Mouse (Mus musculus) heart, embryonic 13.5 days (tissue): ENCODE measurements around the gene Hipk4. TPM values are rescaled to one million over a fixed set of nuclear protein-coding genes. Genes with fewer than 3 reads are reported as not detected.

Source experiments
- ATAC-seq: fragments of 200-750 bp; cut with Nextera tagmentation; 2 replicates; pipeline ENCODE4 v1.8.0; 2017; ENCODE audit warnings: moderate TSS enrichment; ENCODE audit not compliant: insufficient number of reproducible peaks, low FRiP score, low TSS enrichment; ENCODE audit errors: extremely low read depth
- H3K27ac ChIP-seq: fragments of 300-500 bp; sonication (generic); replicated peaks from 2 replicates; pipeline ENCODE4 v1.5.1; 2015; ENCODE audit warnings: moderate library complexity, mild to moderate bottlenecking, inconsistent platforms
- H3K27me3 ChIP-seq: fragments of 300-500 bp; sonication (generic); replicated peaks from 2 replicates; pipeline ENCODE4 v1.6.1; 2015; ENCODE audit warnings: mild to moderate bottlenecking, inconsistent platforms
- H3K36me3 ChIP-seq: fragments of 300-500 bp; sonication (generic); 2 replicates; pipeline ENCODE4 v1.6.1; 2015; ENCODE audit warnings: mild to moderate bottlenecking, inconsistent platforms
- H3K4me1 ChIP-seq: fragments of 300-500 bp; sonication (generic); 2 replicates; pipeline ENCODE4 v1.6.1; 2015; ENCODE audit warnings: inconsistent platforms
- H3K4me2 ChIP-seq: fragments of 300-500 bp; sonication (generic); 2 replicates; pipeline ENCODE4 v1.6.1; 2015; ENCODE audit warnings: inconsistent platforms, mild to moderate bottlenecking, moderate library complexity
- H3K4me3 ChIP-seq: fragments of 300-500 bp; sonication (generic); 2 replicates; pipeline ENCODE4 v1.5.1; 2015; ENCODE audit warnings: moderate library complexity, mild to moderate bottlenecking, inconsistent platforms
- H3K9ac ChIP-seq: fragments of 300-500 bp; sonication (generic); 2 replicates; pipeline ENCODE4 v1.6.1; 2015; ENCODE audit warnings: inconsistent platforms, mild to moderate bottlenecking, moderate library complexity
- H3K9me3 ChIP-seq: fragments of 300-500 bp; sonication (generic); 2 replicates; pipeline ENCODE4 v1.6.1; 2016; ENCODE audit warnings: inconsistent platforms
- WGBS: fragments of 180-500 bp; shearing (Covaris S2); methylation state at CpG from one replicate; pipeline ENCODE4 v1.1.7; 2015; ENCODE audit warnings: mixed read lengths; 5-methylcytosine and 5-hydroxymethylcytosine counted together
- polyA plus RNA-seq: library from polyadenylated mRNA; unstranded; fragments of >200 nt; fragmentation: Nextera tagmentation; extraction: Ambion mirVana; gene quantifications from 2 replicates; pipeline ENCODE4 v1.2.1, GENCODE M21; 2015

Gene Hipk4
- polyA plus RNA-seq, 1 experiment from 2014 or later: 0.36 TPM

- Histone ChIP-seq H3K4me1 (peaks cover 22% of the 10 kb centered on the region), H3K9me3 (no peaks in the 10 kb centered on the region), H3K36me3 (no peaks in the 10 kb centered on the region), H3K27me3 (no peaks in the 10 kb centered on the region), H3K4me2 (no peak within 1 kb of the TSS), H3K27ac (no peak within 1 kb of the TSS), H3K4me3 (no peak within 1 kb of the TSS), H3K9ac (no peak within 1 kb of the TSS)
- ATAC-seq: no peak
- WGBS: 55% methylated on average over 3 of the region's 3 CpGs
These were observed 24.0 kb upstream of the Hipk4 start, which contains the start of gene Prx for GRCm38 (mm10) chr7:27499036-27499435. Gene Prx (plus strand): TSS chr7:27499324.

- no peak for ATAC-seq
- peak overlapping the region; percentile 7; the same call in 1 of the 2 replicates for H3K9ac ChIP-seq
- 38% methylated on average over 4 of the region's 4 CpGs for WGBS
These were observed 21.4 kb upstream of the Hipk4 start for GRCm38 (mm10) chr7:27501620-27502019.

GRCm38 (mm10) chr7:27506765-27507370 is 16.2 kb upstream of the Hipk4 start:
- Histone ChIP-seq H3K27ac (peak overlapping the region; percentile 97), H3K4me1 (peaks cover 26% of the 10 kb centered on the region), H3K27me3 (no peaks in the 10 kb centered on the region), H3K9ac (peak overlapping the region; percentile 81), H3K36me3 (no peaks in the 10 kb centered on the region), H3K4me2 (peak overlapping the region; percentile 67), H3K9me3 (no peaks in the 10 kb centered on the region), H3K4me3 (peak overlapping the region; percentile 60)
- 36% methylated on average over 9 of the region's 9 CpGs for WGBS
- no peak for ATAC-seq

More at GRCm38 (mm10) chr7:27501620-27502019, 21.4 kb upstream of the Hipk4 start:
- no peaks in the 10 kb centered on the region for H3K27me3 ChIP-seq
- H3K9me3 ChIP-seq: no peaks in the 10 kb centered on the region
- H3K4me1 ChIP-seq: peaks cover 29% of the 10 kb centered on the region
- H3K27ac ChIP-seq: peak overlapping the region; percentile 68; the same call in 1 of the 2 replicates
- H3K36me3 ChIP-seq: no peaks in the 10 kb centered on the region
- no peak overlapping the region for H3K4me3 ChIP-seq
- H3K4me2 ChIP-seq: no peak overlapping the region

GRCm38 (mm10) chr7:27507711-27508647 is 15.1 kb upstream of the Hipk4 start:
- Histone ChIP-seq H3K27ac (peak overlapping the region; percentile 97), H3K36me3 (no peaks in the 10 kb centered on the region), H3K4me3 (peak overlapping the region; percentile 60), H3K4me2 (peak overlapping the region; percentile 67), H3K27me3 (no peaks in the 10 kb centered on the region), H3K9me3 (no peaks in the 10 kb centered on the region), H3K4me1 (peaks cover 21% of the 10 kb centered on the region), H3K9ac (peak overlapping the region; percentile 81)
- ATAC-seq: peak; percentile 93
- under 1% methylated on average over 53 of the region's 54 CpGs for WGBS

- H3K9ac ChIP-seq: peak overlapping the region; percentile 74
- peak; percentile 53; the same call in 1 of the 2 replicates for ATAC-seq
These were observed 14.4 kb upstream of the Hipk4 start for GRCm38 (mm10) chr7:27508648-27509005.

GRCm38 (mm10) chr7:27510809-27511208 is 12.3 kb upstream of the Hipk4 start:
- Histone ChIP-seq H3K4me1 (peaks cover 19% of the 10 kb centered on the region), H3K4me3 (no peak overlapping the region), H3K36me3 (no peaks in the 10 kb centered on the region; the same call in 1 of the 2 replicates), H3K9me3 (no peaks in the 10 kb centered on the region), H3K27ac (no peak overlapping the region), H3K27me3 (no peaks in the 10 kb centered on the region), H3K9ac (no peak overlapping the region), H3K4me2 (no peak overlapping the region)
- 83% methylated on average over 2 of the region's 2 CpGs for WGBS
- ATAC-seq: no peak

More at GRCm38 (mm10) chr7:27508648-27509005, 14.4 kb upstream of the Hipk4 start:
- Histone ChIP-seq H3K4me2 (peak overlapping the region; percentile 67), H3K4me1 (peaks cover 19% of the 10 kb centered on the region), H3K27me3 (no peaks in the 10 kb centered on the region), H3K36me3 (no peaks in the 10 kb centered on the region), H3K4me3 (peak overlapping the region; percentile 60), H3K9me3 (no peaks in the 10 kb centered on the region), H3K27ac (peak overlapping the region; percentile 97)
- WGBS: 23% methylated on average over 6 of the region's 6 CpGs

GRCm38 (mm10) chr7:27514961-27515360 is 8.1 kb upstream of the Hipk4 start:
- no peaks in the 10 kb centered on the region for H3K9me3 ChIP-seq
- 66% methylated on average over 9 of the region's 9 CpGs for WGBS

GRCm38 (mm10) chr7:27518314-27518713 is 4.8 kb upstream of the Hipk4 start:
- ATAC-seq: no peak
- Histone ChIP-seq H3K36me3 (peaks cover 25% of the 10 kb centered on the region), H3K4me2 (no peak overlapping the region), H3K9ac (no peak overlapping the region), H3K4me1 (no peaks in the 10 kb centered on the region), H3K9me3 (no peaks in the 10 kb centered on the region), H3K27me3 (no peaks in the 10 kb centered on the region), H3K4me3 (no peak overlapping the region), H3K27ac (no peak overlapping the region)
- WGBS: 81% methylated on average over 9 of the region's 9 CpGs

More at GRCm38 (mm10) chr7:27514961-27515360, 8.1 kb upstream of the Hipk4 start:
- Histone ChIP-seq H3K36me3 (peaks cover 23% of the 10 kb centered on the region), H3K27ac (no peak overlapping the region), H3K27me3 (no peaks in the 10 kb centered on the region), H3K4me3 (no peak overlapping the region), H3K4me1 (no peaks in the 10 kb centered on the region), H3K4me2 (no peak overlapping the region), H3K9ac (no peak overlapping the region)
- no peak for ATAC-seq

GRCm38 (mm10) chr7:27520104-27520503 is 3.0 kb upstream of the Hipk4 start:
- Histone ChIP-seq H3K36me3 (peaks cover 25% of the 10 kb centered on the region), H3K9me3 (no peaks in the 10 kb centered on the region), H3K9ac (no peak overlapping the region), H3K4me3 (no peak overlapping the region), H3K4me1 (no peaks in the 10 kb centered on the region), H3K27ac (no peak overlapping the region), H3K4me2 (no peak overlapping the region), H3K27me3 (no peaks in the 10 kb centered on the region)
- no peak for ATAC-seq

GRCm38 (mm10) chr7:27520599-27520998 is 2.5 kb upstream of the Hipk4 start:
- no peak for ATAC-seq
- H3K9me3 ChIP-seq: no peaks in the 10 kb centered on the region
- no peak overlapping the region for H3K9ac ChIP-seq
- 65% methylated on average over 1 of the region's 1 CpGs for WGBS
- H3K27ac ChIP-seq: no peak overlapping the region
- peaks cover 25% of the 10 kb centered on the region for H3K36me3 ChIP-seq
- H3K4me1 ChIP-seq: peaks cover 2% of the 10 kb centered on the region
- H3K4me3 ChIP-seq: no peak overlapping the region
- no peak overlapping the region for H3K4me2 ChIP-seq
- no peaks in the 10 kb centered on the region for H3K27me3 ChIP-seq

GRCm38 (mm10) chr7:27523805-27524204 is 738 bp downstream of the Hipk4 start:
- no peak overlapping the region for H3K27ac ChIP-seq
- H3K4me3 ChIP-seq: no peak overlapping the region
- 89% methylated on average over 13 of the region's 13 CpGs for WGBS
- no peaks in the 10 kb centered on the region for H3K9me3 ChIP-seq
- H3K36me3 ChIP-seq: peaks cover 14% of the 10 kb centered on the region
- no peak for ATAC-seq
- no peak overlapping the region for H3K9ac ChIP-seq
- no peak overlapping the region for H3K4me2 ChIP-seq
- no peaks in the 10 kb centered on the region for H3K27me3 ChIP-seq
- peaks cover 10% of the 10 kb centered on the region for H3K4me1 ChIP-seq
